Mouse (Mus musculus): ENCODE measurements around the gene Mmp11. TPM values are rescaled to one million over a fixed set of nuclear protein-coding genes. Genes with fewer than 3 reads are reported as not detected.

Gene Mmp11
- polyA plus RNA-seq, 1 experiment = 9.3 TPM

DNA sequence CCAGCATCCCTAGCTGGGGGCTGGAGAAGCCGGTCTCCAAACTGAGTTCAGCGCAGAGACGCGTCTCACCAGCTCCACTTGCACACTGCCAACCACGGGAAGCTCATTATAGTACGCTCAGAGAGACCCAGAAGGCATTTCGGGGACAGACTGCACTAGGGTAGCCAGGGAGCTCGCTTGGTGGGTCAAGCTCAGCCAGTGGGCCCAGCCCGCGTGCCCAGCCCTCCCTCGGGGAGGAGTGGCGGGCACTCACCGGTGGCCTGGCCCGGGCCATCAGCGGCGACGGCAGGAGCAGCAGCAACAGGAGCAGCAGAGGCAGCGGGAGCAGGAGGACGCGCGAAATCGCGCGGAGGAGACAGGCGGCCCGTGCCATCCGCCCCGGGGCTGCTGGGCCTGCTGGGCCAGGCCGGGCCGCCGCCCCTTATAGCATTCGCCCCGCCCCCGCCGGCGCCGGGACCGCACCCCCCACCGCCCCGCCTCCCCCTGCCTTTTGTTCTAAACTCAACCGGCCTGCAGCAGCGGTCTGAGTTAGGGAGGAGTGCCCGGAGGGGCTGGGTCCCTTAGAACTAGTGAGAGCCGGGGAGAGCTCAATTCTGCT is 4.1 kb downstream of the Mmp11 start:
- no peak for TF ChIP-seq POLR2A (IDR thresholded peaks at IDR 0.05; ENCODE audit: control insufficient read depth, extremely low read depth, insufficient read depth, low read length, poor library complexity)
- TF ChIP-seq CTCF (IDR thresholded peaks at IDR 0.05; ENCODE audit: borderline replicate concordance, control insufficient read depth, extremely low read depth, insufficient read depth, low read length, poor library complexity) = no peak
- H3K4me1 ChIP-seq (replicated peaks; ENCODE audit: control insufficient read depth, insufficient read depth, low read length) = peaks cover 17% of the 10 kb centered on the region
- DNase-seq = peak; percentile 34
- peaks cover 4% of the 10 kb centered on the region; the same call in 1 of the 2 replicates for H3K27me3 ChIP-seq (ENCODE audit: control insufficient read depth, insufficient read depth, low read length)
- H3K27ac ChIP-seq (ENCODE audit: control insufficient read depth, insufficient read depth, low read length) = no peak overlapping the region
- no peaks in the 10 kb centered on the region for H3K36me3 ChIP-seq (ENCODE audit: control insufficient read depth, insufficient read depth, low read length)
- peak overlapping the region; percentile 46 for H3K4me3 ChIP-seq (ENCODE audit: control insufficient read depth, insufficient read depth, low read length)
- 3% methylated on average over 44 of the region's 44 CpGs for WGBS

DNA sequence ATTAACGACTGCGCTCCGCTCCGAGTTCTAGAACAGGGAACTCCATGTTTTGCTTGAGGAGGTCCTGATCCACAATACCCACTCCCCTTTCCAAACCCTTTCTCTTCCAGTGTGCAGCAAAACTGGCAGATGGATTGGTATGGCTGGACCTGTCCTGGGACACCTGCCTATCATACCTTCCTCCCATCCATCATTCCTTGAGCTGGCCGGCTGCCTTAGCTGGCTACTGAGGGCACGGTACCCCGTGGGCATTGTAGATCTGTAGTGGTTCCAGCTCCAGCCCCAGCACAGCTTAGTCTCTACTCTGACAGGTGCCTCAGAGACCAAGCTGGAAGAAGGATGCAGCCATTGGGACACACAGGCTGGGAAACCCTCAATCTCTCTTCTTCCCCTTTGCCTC is 5.0 kb downstream of the Mmp11 start:
- TF ChIP-seq CTCF (IDR thresholded peaks at IDR 0.05; ENCODE audit: borderline replicate concordance, control insufficient read depth, extremely low read depth, insufficient read depth, low read length, poor library complexity) (no peak), POLR2A (IDR thresholded peaks at IDR 0.05; ENCODE audit: control insufficient read depth, extremely low read depth, insufficient read depth, low read length, poor library complexity) (no peak)
- no peaks in the 10 kb centered on the region for H3K36me3 ChIP-seq (ENCODE audit: control insufficient read depth, insufficient read depth, low read length)
- DNase-seq = no peak

DNA sequence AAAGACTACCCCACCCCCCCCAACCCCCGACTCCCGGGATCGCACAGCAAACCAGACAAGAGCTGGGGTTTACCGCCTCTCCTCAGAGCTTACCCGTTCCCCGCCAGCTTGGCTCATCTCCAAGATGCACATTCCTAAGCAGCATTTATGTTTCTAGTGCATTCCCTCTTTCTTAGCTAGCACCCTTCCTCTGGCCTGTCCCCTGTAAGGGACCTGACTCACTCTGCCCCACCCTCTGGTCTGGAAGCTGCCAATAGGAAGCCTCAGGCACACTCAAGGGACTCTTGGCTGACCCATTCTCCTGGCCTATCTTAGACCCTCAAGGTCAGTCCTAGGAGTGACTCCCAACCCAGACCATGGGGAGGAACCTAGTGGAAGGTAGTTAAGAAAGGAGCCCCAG is 6.0 kb downstream of the Mmp11 start:
- H3K27me3 ChIP-seq (ENCODE audit: control insufficient read depth, insufficient read depth, low read length) = peaks cover 4% of the 10 kb centered on the region; the same call in 1 of the 2 replicates
- 57% methylated on average over 6 of the region's 6 CpGs for WGBS
- no peak for DNase-seq
- no peak for TF ChIP-seq POLR2A (IDR thresholded peaks at IDR 0.05; ENCODE audit: control insufficient read depth, extremely low read depth, insufficient read depth, low read length, poor library complexity)
- no peak for TF ChIP-seq CTCF (IDR thresholded peaks at IDR 0.05; ENCODE audit: borderline replicate concordance, control insufficient read depth, extremely low read depth, insufficient read depth, low read length, poor library complexity)
- no peaks in the 10 kb centered on the region for H3K36me3 ChIP-seq (ENCODE audit: control insufficient read depth, insufficient read depth, low read length)
- no peak overlapping the region for H3K4me3 ChIP-seq (ENCODE audit: control insufficient read depth, insufficient read depth, low read length)
- H3K4me1 ChIP-seq (replicated peaks; ENCODE audit: control insufficient read depth, insufficient read depth, low read length) = peaks cover 12% of the 10 kb centered on the region
- no peak overlapping the region for H3K27ac ChIP-seq (ENCODE audit: control insufficient read depth, insufficient read depth, low read length)

More for the DNA sequence above, 5.0 kb downstream of the Mmp11 start:
- Histone ChIP-seq H3K27me3 (ENCODE audit: control insufficient read depth, insufficient read depth, low read length) (peaks cover 4% of the 10 kb centered on the region; the same call in 1 of the 2 replicates), H3K4me1 (replicated peaks; ENCODE audit: control insufficient read depth, insufficient read depth, low read length) (peaks cover 18% of the 10 kb centered on the region), H3K27ac (ENCODE audit: control insufficient read depth, insufficient read depth, low read length) (no peak overlapping the region), H3K4me3 (ENCODE audit: control insufficient read depth, insufficient read depth, low read length) (no peak overlapping the region)
- 59% methylated on average over 7 of the region's 7 CpGs for WGBS

GRCm38 (mm10) chr10:75926396-75926795 is 9.9 kb downstream of the Mmp11 start:
- 88% methylated on average over 13 of the region's 13 CpGs for WGBS
- peaks cover 4% of the 10 kb centered on the region; the same call in 1 of the 2 replicates for H3K27me3 ChIP-seq (ENCODE audit: control insufficient read depth, insufficient read depth, low read length)
- TF ChIP-seq POLR2A (IDR thresholded peaks at IDR 0.05; ENCODE audit: control insufficient read depth, extremely low read depth, insufficient read depth, low read length, poor library complexity) (no peak), CTCF (IDR thresholded peaks at IDR 0.05; ENCODE audit: borderline replicate concordance, control insufficient read depth, extremely low read depth, insufficient read depth, low read length, poor library complexity) (no peak)
- no peaks in the 10 kb centered on the region for H3K36me3 ChIP-seq (ENCODE audit: control insufficient read depth, insufficient read depth, low read length)
- H3K4me1 ChIP-seq (replicated peaks; ENCODE audit: control insufficient read depth, insufficient read depth, low read length) = peaks cover 5% of the 10 kb centered on the region
- H3K4me3 ChIP-seq (ENCODE audit: control insufficient read depth, insufficient read depth, low read length) = peak overlapping the region; percentile 30
- DNase-seq = no peak
- H3K27ac ChIP-seq (ENCODE audit: control insufficient read depth, insufficient read depth, low read length) = no peak overlapping the region

DNA sequence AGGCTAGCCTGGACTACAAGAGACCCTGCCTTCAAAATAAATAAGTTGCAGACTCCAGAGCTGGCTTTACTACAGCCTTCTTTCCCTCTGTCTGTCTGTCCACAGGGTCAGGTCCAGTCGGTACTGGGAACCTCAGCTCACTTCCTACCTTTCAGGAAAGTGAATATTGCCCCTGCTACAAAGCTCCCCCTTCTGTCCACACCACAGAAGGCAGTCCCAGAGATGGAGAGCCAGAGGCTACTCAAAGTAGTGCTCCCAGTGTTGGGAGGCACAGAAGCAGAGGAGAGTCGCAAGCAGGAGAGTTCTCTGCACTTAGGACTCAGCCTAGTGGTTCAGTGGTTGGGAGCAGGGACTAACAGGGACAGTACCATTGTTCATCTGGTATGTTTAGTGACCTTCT is 12.0 kb downstream of the Mmp11 start:
- TF ChIP-seq POLR2A (IDR thresholded peaks at IDR 0.05; ENCODE audit: control insufficient read depth, extremely low read depth, insufficient read depth, low read length, poor library complexity) (no peak), CTCF (IDR thresholded peaks at IDR 0.05; ENCODE audit: borderline replicate concordance, control insufficient read depth, extremely low read depth, insufficient read depth, low read length, poor library complexity) (no peak)
- no peak for DNase-seq
- H3K36me3 ChIP-seq (ENCODE audit: control insufficient read depth, insufficient read depth, low read length) = no peaks in the 10 kb centered on the region
- H3K4me1 ChIP-seq (replicated peaks; ENCODE audit: control insufficient read depth, insufficient read depth, low read length) = peaks cover 6% of the 10 kb centered on the region
- H3K4me3 ChIP-seq (ENCODE audit: control insufficient read depth, insufficient read depth, low read length) = no peak overlapping the region
- 55% methylated on average over 2 of the region's 2 CpGs for WGBS
- H3K27me3 ChIP-seq (ENCODE audit: control insufficient read depth, insufficient read depth, low read length) = no peaks in the 10 kb centered on the region
- no peak overlapping the region for H3K27ac ChIP-seq (ENCODE audit: control insufficient read depth, insufficient read depth, low read length)

DNA sequence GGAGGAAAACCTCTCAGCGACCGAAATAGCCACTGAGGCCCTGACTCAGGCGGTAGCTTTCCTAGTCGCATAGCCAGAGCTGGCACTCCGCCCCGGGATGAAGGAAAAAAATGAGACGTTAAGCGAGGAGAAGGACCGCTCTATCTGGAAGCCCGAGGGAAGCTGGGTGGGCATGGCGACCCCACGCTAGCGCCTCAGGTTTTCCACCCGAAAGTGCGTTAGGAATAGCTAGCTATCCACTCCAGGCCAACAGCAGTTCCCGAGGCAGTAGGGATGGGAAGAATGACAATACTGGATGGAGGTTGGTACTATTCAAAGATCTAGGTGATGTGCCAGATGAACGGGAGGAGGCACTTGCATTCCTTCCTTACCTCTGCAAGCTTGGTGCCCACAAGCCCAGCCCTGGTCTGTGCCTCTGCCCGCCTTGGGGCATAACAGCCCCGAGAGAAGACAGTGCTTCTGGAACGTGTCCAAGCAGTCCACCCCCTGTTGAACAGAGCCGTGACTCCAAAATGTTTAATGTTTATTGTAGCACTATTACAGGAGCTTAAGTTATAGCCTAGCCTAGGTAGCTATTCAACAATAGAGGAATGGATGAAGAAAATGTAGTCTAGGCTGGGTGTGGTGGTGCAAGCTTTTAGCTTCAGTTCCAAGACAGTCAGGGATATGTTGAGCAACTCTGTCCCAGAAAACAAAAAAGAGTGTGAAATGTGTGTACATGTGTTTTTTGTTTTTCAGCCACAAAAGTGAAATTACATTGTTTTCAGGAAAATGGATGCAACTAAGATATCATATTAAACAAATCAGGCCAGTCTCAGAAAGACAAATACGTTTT is 14.4 kb downstream of the Mmp11 start:
- peaks cover 6% of the 10 kb centered on the region for H3K4me1 ChIP-seq (replicated peaks; ENCODE audit: control insufficient read depth, insufficient read depth, low read length)
- no peak for DNase-seq
- 6% methylated on average over 22 of the region's 22 CpGs for WGBS
- no peak for TF ChIP-seq CTCF (IDR thresholded peaks at IDR 0.05; ENCODE audit: borderline replicate concordance, control insufficient read depth, extremely low read depth, insufficient read depth, low read length, poor library complexity)
- H3K27ac ChIP-seq (ENCODE audit: control insufficient read depth, insufficient read depth, low read length) = no peak overlapping the region
- H3K4me3 ChIP-seq (ENCODE audit: control insufficient read depth, insufficient read depth, low read length) = peak overlapping the region; percentile 74
- H3K27me3 ChIP-seq (ENCODE audit: control insufficient read depth, insufficient read depth, low read length) = no peaks in the 10 kb centered on the region
- H3K36me3 ChIP-seq (ENCODE audit: control insufficient read depth, insufficient read depth, low read length) = no peaks in the 10 kb centered on the region
